Mouse (Mus musculus) c-Kit-positive CD71-positive TER-119-negative erythroid progenitor cells, embryonic 14.5 days (primary cell): Measurements from ENCODE around the gene Rbck1.
A peak's percentile ranks its signal among the peaks of the same experiment; 100 is the strongest.

Experiments
- DNase-seq: peaks from one replicate; pipeline ENCODE4 v3.0.0-alpha.2; 2013; ENCODE audit warnings: low read depth

The Rbck1 gene

GRCm38 (mm10) chr2:152343329-152344213 is 11.1 kb upstream of the Rbck1 start, which contains the start of gene Trib3:
Trib3 (minus strand) TSS chr2:152344032.
- peak; percentile 81 for DNase-seq

- DNase-seq, result no peak
Observed at GRCm38 (mm10) chr2:152339631-152340179, 7.3 kb upstream of the Rbck1 start.

GRCm38 (mm10) chr2:152338319-152338718 is 5.9 kb upstream of the Rbck1 start:
- DNase-seq, result no peak

GRCm38 (mm10) chr2:152337591-152338212 is 5.2 kb upstream of the Rbck1 start:
- DNase-seq, result no peak

GRCm38 (mm10) chr2:152336856-152337255 is 4.4 kb upstream of the Rbck1 start:
- DNase-seq, result no peak

GRCm38 (mm10) chr2:152335289-152335820 is 2.9 kb upstream of the Rbck1 start:
- DNase-seq, result no peak

GRCm38 (mm10) chr2:152333345-152334006 is 1.0 kb upstream of the Rbck1 start:
- DNase-seq, result no peak

GRCm38 (mm10) chr2:152330858-152331423 is 1.5 kb downstream of the Rbck1 start:
- DNase-seq, result no peak

GRCm38 (mm10) chr2:152327980-152328379 is 4.5 kb downstream of the Rbck1 start:
- no peak for DNase-seq

- DNase-seq, result no peak
Observed at GRCm38 (mm10) chr2:152326654-152327053, 5.8 kb downstream of the Rbck1 start.

- no peak for DNase-seq
Observed at GRCm38 (mm10) chr2:152326157-152326556, 6.3 kb downstream of the Rbck1 start.

GRCm38 (mm10) chr2:152324842-152325241 is 7.6 kb downstream of the Rbck1 start:
- DNase-seq, result no peak

GRCm38 (mm10) chr2:152323971-152324370 is 8.5 kb downstream of the Rbck1 start:
- no peak for DNase-seq

GRCm38 (mm10) chr2:152322198-152322597 is 10.3 kb downstream of the Rbck1 start:
- DNase-seq, result no peak

GRCm38 (mm10) chr2:152321558-152321957 is 10.9 kb downstream of the Rbck1 start:
- no peak for DNase-seq

GRCm38 (mm10) chr2:152317054-152317453 is 15.4 kb downstream of the Rbck1 start:
- no peak for DNase-seq

GRCm38 (mm10) chr2:152313926-152314325 is 18.5 kb downstream of the Rbck1 start:
- no peak for DNase-seq

GRCm38 (mm10) chr2:152312996-152313395 is 19.5 kb downstream of the Rbck1 start:
- no peak for DNase-seq

- DNase-seq, result no peak
Observed at GRCm38 (mm10) chr2:152307186-152307585, 25.3 kb downstream of the Rbck1 start.

GRCm38 (mm10) chr2:152305480-152305879 is 27.0 kb downstream of the Rbck1 start:
- DNase-seq, result no peak

GRCm38 (mm10) chr2:152303781-152304180 is 28.7 kb downstream of the Rbck1 start:
- no peak for DNase-seq

- no peak for DNase-seq
Observed at GRCm38 (mm10) chr2:152302862-152303261, 29.6 kb downstream of the Rbck1 start.
